Mouse (Mus musculus) embryonic facial prominence, embryonic 15.5 days (tissue): ENCODE results near the gene Btnl6. TPM values are rescaled to one million over a fixed set of nuclear protein-coding genes. Genes with fewer than 3 reads are reported as not detected.

Experiments used
- polyA plus RNA-seq: library from polyadenylated mRNA; unstranded; fragments of >200 nt; fragmentation: Nextera tagmentation; extraction: Ambion mirVana; gene quantifications from 2 replicates; pipeline ENCODE4 v1.2.1, GENCODE M21; 2015

The Btnl6 gene
- polyA plus RNA-seq, 1 experiment from 2014 or later: not detected

Other genes with a start within 250 kb of the Btnl6 start
- 2.7 and 4.6 TPM in 2 replicates for gene H2-Aa, start 229.5 kb downstream of the Btnl6 start, polyA plus RNA-seq
- 3.6 and 5.0 TPM in 2 replicates for gene H2-Eb1, start 211.5 kb downstream of the Btnl6 start, polyA plus RNA-seq
- gene H2-Eb2, start 191.7 kb downstream of the Btnl6 start, polyA plus RNA-seq: not detected in 2 replicates
- 0.24 and 0.30 TPM in 2 replicates for gene Btnl2, start 162.5 kb downstream of the Btnl6 start, polyA plus RNA-seq
- 0.08 TPM in 1 of 2 replicates, not detected in the other for gene Btnl1, start 140.2 kb downstream of the Btnl6 start, polyA plus RNA-seq
- 0.45 and 0.51 TPM in 2 replicates for gene BC051142, start 118.5 kb downstream of the Btnl6 start, polyA plus RNA-seq
- not detected in 2 replicates for gene Btnl4, start 40.0 kb downstream of the Btnl6 start, polyA plus RNA-seq
- 5.7 and 6.5 TPM in 2 replicates for gene Notch4, start 46.9 kb upstream of the Btnl6 start, polyA plus RNA-seq
- 8.5 and 9.7 TPM in 2 replicates for gene Gpsm3, start 72.5 kb upstream of the Btnl6 start, polyA plus RNA-seq
- 11.0 and 13.3 TPM in 2 replicates for gene Pbx2, start 73.9 kb upstream of the Btnl6 start, polyA plus RNA-seq
- 3.3 and 3.7 TPM in 2 replicates for gene Ager, start 80.5 kb upstream of the Btnl6 start, polyA plus RNA-seq
- gene Rnf5, start 86.3 kb upstream of the Btnl6 start, polyA plus RNA-seq: 117 and 119 TPM in 2 replicates
- 57.6 and 61.2 TPM in 2 replicates for gene Agpat1, start 86.9 kb upstream of the Btnl6 start, polyA plus RNA-seq
- gene Egfl8, start 98.6 kb upstream of the Btnl6 start, polyA plus RNA-seq: 11.2 and 13.2 TPM in 2 replicates
- gene Ppt2, start 111.2 kb upstream of the Btnl6 start, polyA plus RNA-seq: 27.5 and 28.3 TPM in 2 replicates
- gene Prrt1, start 112.2 kb upstream of the Btnl6 start, polyA plus RNA-seq: 1.3 and 1.5 TPM in 2 replicates
- gene Fkbpl, start 127.4 kb upstream of the Btnl6 start, polyA plus RNA-seq: 16.2 and 16.8 TPM in 2 replicates
- gene Atf6b, start 129.8 kb upstream of the Btnl6 start, polyA plus RNA-seq: 88.8 and 94.7 TPM in 2 replicates
- 0.48 and 0.87 TPM in 2 replicates for gene Tnxb, start 153.2 kb upstream of the Btnl6 start, polyA plus RNA-seq
- 1.4 and 2.1 TPM in 2 replicates for gene C4b, start 226.5 kb upstream of the Btnl6 start, polyA plus RNA-seq